Mouse (Mus musculus) small intestine, adult 2 months (tissue): ENCODE data around the gene Xpo5. TPM values are rescaled to one million over a fixed set of nuclear protein-coding genes. Genes with fewer than 3 reads are reported as not detected.

Source experiments
- H3K27ac ChIP-seq: fragments of 200-500 bp; 2 replicates; pipeline ENCODE4 v1.5.1; 2012; ENCODE audit warnings: low read depth, low read length, control low read depth, inconsistent platforms; ENCODE audit not compliant: insufficient read depth
- H3K27me3 ChIP-seq: fragments of 200-500 bp; 2 replicates; pipeline ENCODE4 v1.6.1; 2012; ENCODE audit warnings: mild to moderate bottlenecking, moderate library complexity, low read length, inconsistent platforms; ENCODE audit not compliant: control insufficient read depth, insufficient read depth
- H3K36me3 ChIP-seq: fragments of 200-500 bp; 2 replicates; pipeline ENCODE4 v1.6.1; 2012; ENCODE audit warnings: mild to moderate bottlenecking, low read length, control low read depth, inconsistent platforms; ENCODE audit not compliant: control insufficient read depth, insufficient read depth
- H3K4me1 ChIP-seq: fragments of 200-500 bp; 2 replicates; pipeline ENCODE4 v1.6.1; 2012; ENCODE audit warnings: low read length, inconsistent platforms, mixed read lengths; ENCODE audit not compliant: control insufficient read depth, insufficient read depth, insufficient read length
- H3K4me3 ChIP-seq: fragments of 200-500 bp; 2 replicates; pipeline ENCODE4 v1.5.1; 2012; ENCODE audit warnings: low read depth, mild to moderate bottlenecking, control low read depth, inconsistent platforms, low read length, moderate library complexity
- CTCF ChIP-seq: fragments of 200-500 bp; IDR thresholded peaks from 2 replicates; pipeline ENCODE4 v1.5.1; 2012; ENCODE audit warnings: low read depth, mild to moderate bottlenecking, control low read depth, inconsistent platforms, low read length, moderate library complexity, mixed read lengths; ENCODE audit not compliant: insufficient replicate concordance, insufficient read length; ENCODE audit errors: extremely low read depth
- POLR2A ChIP-seq: fragments of 200-500 bp; IDR thresholded peaks from 2 replicates; pipeline ENCODE4 v1.6.1; 2012; ENCODE audit warnings: low read depth, mild to moderate bottlenecking, control low read depth, inconsistent platforms, low read length, moderate library complexity
- WGBS: fragments of 180-500 bp; shearing (Covaris S2); methylation state at CpG from one replicate; pipeline ENCODE4 v1.1.7; 2018; 5-methylcytosine and 5-hydroxymethylcytosine counted together
- polyA plus RNA-seq: library from polyadenylated mRNA; depleted of rRNA; stranded (reverse); fragments of >200 nt; gene quantifications from 2 replicates; pipeline ENCODE4 v1.2.3, GENCODE M21; 2012

Gene Xpo5
- polyA plus RNA-seq, 1 experiment = 8.4 TPM

DNA sequence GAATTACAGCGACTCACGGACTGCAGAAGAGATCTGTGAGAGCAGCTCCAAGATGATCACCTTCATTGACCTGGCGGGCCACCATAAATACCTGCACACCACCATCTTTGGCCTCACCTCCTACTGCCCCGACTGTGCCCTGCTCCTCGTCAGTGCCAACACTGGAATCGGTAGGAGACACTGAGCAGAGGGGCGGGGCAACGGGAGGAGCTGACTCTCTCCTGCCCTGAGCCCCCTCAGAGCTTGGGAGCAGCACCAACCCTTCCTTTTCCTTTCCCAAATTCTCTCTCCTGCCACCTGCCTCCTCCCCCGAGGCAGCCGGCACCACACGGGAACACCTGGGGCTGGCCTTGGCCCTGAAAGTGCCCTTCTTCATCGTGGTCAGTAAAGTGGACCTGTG is 37.1 kb upstream of the Xpo5 start:
- TF ChIP-seq CTCF (no peak), POLR2A (no peak)
- peaks cover 59% of the 10 kb centered on the region for H3K36me3 ChIP-seq

DNA sequence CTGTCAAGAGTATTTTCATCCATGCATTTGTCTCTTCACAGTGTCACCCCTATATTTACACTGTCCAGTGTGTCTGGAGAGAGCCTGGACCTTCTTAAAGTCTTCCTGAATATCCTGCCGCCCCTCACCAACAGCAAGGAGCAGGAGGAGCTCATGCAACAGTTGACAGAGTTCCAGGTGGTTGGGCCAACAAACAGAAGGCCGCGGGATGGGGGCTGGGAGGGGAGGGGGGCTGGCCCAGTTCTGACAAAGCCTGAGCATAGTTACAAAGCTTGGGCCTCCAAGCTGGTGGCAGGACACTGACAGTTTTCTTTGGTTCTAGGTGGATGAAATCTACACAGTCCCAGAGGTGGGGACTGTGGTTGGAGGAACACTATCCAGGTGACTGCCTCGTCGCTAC is 36.3 kb upstream of the Xpo5 start:
- Histone ChIP-seq H3K27ac (no peak overlapping the region), H3K27me3 (no peaks in the 10 kb centered on the region), H3K4me1 (peaks cover 5% of the 10 kb centered on the region; the same call in 1 of the 2 replicates), H3K4me3 (no peak overlapping the region), H3K36me3 (peaks cover 63% of the 10 kb centered on the region)
- TF ChIP-seq POLR2A = no peak
- TF ChIP-seq CTCF = no peak
- 83% methylated on average over 5 of the region's 5 CpGs for WGBS

More for the DNA sequence above, 37.1 kb upstream of the Xpo5 start:
- peaks cover 5% of the 10 kb centered on the region; the same call in 1 of the 2 replicates for H3K4me1 ChIP-seq
- no peak overlapping the region for H3K4me3 ChIP-seq
- 82% methylated on average over 12 of the region's 12 CpGs for WGBS
- H3K27ac ChIP-seq = no peak overlapping the region
- H3K27me3 ChIP-seq = no peaks in the 10 kb centered on the region

DNA sequence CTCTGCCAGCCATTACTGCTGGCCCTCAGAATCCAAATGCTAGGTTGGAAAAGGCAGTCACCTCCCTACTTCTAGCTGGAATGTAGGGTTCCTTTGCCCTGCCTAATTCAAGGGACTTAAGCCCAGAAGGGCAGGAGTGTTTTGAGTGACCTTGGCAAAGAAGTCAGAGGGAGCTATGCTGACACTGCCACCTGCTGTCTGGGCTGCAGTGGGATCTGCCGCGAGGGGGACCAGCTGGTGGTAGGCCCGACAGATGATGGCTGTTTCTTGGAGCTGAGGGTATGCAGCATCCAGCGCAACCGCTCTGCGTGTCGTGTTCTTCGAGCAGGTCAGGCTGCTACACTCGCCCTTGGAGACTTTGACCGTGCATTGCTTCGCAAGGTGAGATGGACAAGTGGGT is 35.6 kb upstream of the Xpo5 start:
- Histone ChIP-seq H3K4me3 (no peak overlapping the region), H3K36me3 (peaks cover 63% of the 10 kb centered on the region), H3K4me1 (peaks cover 3% of the 10 kb centered on the region; the same call in 1 of the 2 replicates), H3K27ac (no peak overlapping the region), H3K27me3 (no peaks in the 10 kb centered on the region)
- 85% methylated on average over 11 of the region's 11 CpGs for WGBS
- no peak for TF ChIP-seq CTCF
- no peak for TF ChIP-seq POLR2A

DNA sequence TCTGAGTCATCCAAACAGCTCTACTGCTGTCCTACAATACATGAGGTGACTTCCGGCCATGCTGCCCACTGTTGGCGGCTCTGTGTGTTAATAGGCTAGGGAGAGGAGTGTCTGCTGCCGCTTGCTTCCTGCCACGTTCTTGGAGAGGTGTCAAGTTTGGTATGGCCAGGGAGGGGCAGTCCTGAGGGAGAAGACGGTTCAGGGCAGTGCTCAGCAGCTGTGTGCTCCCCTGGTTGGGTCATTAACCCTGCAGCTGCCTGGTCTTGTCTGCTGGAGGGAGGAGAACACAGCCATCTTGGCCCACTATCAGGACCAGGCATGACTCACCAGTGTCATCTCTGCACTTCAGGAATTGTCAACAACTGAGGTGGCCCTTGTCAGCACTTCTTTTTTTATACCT is 34.3 kb upstream of the Xpo5 start:
- Histone ChIP-seq H3K4me1 (peaks cover 1% of the 10 kb centered on the region; the same call in 1 of the 2 replicates), H3K36me3 (peaks cover 66% of the 10 kb centered on the region), H3K27ac (no peak overlapping the region), H3K4me3 (no peak overlapping the region), H3K27me3 (no peaks in the 10 kb centered on the region)
- TF ChIP-seq POLR2A (no peak), CTCF (no peak)
- WGBS = 40% methylated on average over 5 of the region's 5 CpGs

DNA sequence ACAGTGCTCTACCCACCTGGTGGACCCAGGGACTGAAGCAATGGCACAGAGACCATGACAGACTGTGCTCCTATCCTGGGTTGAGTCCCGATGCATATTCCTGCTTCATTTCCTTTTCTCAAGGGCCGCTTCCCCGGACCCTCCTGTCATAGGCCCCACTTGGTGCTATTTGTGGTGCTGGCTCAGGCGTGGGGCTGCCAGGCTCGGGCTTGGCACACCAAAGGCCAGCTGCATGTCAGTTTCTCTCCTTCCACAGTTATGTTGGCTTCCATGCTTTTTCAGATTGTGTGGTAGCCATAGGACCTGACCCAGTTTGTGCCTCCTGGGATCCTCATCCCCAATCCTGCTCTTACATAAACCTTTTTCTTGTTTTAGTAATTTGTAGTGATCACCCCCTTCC is 33.8 kb upstream of the Xpo5 start:
- Histone ChIP-seq H3K36me3 (peaks cover 66% of the 10 kb centered on the region), H3K4me1 (no peaks in the 10 kb centered on the region)

DNA sequence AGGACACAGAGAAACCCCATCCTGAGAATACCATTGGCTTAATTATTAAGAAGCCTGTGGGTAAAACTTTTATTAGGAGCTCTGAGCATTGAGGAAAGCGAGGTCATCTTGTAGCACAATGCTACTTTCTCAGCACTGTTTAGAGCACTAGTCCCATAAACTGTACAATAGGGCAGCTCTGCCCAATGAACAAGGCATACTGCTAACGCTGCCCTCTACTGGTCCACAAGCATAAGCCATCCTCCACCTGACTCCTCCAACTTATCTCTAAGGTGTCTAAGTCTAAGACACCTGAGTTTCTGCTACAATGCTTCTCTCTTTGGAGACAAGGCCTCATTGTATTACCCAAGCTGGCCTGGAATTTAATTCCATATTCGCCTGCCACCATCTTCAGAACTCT is 32.0 kb upstream of the Xpo5 start:
- Histone ChIP-seq H3K27ac (no peak overlapping the region), H3K4me3 (no peak overlapping the region), H3K27me3 (no peaks in the 10 kb centered on the region), H3K36me3 (peaks cover 51% of the 10 kb centered on the region), H3K4me1 (no peaks in the 10 kb centered on the region)
- WGBS = 70% methylated on average over 3 of the region's 3 CpGs
- TF ChIP-seq POLR2A = no peak
- TF ChIP-seq CTCF = peak; percentile 42; the same call in 1 of the 2 replicates

More for the DNA sequence above, 33.8 kb upstream of the Xpo5 start:
- no peaks in the 10 kb centered on the region for H3K27me3 ChIP-seq
- WGBS = 88% methylated on average over 5 of the region's 5 CpGs
- TF ChIP-seq CTCF = no peak
- no peak for TF ChIP-seq POLR2A
- H3K4me3 ChIP-seq = no peak overlapping the region
- no peak overlapping the region for H3K27ac ChIP-seq

DNA sequence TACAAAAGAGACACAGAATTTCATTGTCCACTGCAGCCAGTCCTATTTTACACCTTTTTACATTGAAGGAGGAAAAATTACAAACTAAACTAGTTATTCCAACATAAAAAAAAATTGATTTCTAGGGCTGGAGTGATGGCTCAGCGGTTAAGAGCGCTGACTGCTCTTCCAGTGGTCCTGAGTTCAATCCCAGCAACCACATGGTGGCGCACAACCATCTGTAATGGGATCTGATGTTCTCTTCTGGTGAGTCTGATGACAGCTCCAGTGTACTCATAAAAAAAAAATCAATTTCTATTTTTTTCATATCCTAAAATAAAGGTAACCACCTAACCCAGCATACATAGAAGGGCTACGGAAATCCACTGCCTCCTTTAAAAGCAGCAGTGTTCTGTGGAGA is 20.3 kb upstream of the Xpo5 start:
- Histone ChIP-seq H3K4me1 (no peaks in the 10 kb centered on the region), H3K36me3 (peaks cover 40% of the 10 kb centered on the region), H3K27ac (no peak overlapping the region), H3K27me3 (no peaks in the 10 kb centered on the region), H3K4me3 (no peak overlapping the region)
- 95% methylated on average over 4 of the region's 4 CpGs for WGBS
- TF ChIP-seq POLR2A = no peak
- TF ChIP-seq CTCF = no peak

DNA sequence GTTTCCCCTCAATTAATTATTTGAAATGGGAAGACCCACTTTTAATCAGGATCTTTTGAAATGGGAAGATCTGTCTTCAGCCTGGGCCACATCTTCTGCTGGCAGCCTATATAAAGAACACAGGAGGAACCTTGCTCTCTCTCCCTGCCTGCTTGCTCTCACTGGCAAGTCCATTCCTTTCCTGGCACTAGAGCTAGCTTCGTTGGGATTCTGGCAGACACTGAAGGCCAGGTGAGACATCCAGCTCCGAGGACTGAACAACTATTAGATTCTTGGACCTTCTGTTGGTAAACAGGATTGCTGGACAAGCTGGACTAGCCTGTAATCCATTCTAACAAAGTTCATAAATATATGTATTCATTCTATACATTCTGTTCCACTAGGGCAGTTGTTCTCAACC is 13.8 kb upstream of the Xpo5 start:
- Histone ChIP-seq H3K27me3 (no peaks in the 10 kb centered on the region), H3K36me3 (peaks cover 40% of the 10 kb centered on the region), H3K27ac (no peak overlapping the region), H3K4me1 (no peaks in the 10 kb centered on the region), H3K4me3 (no peak overlapping the region)
- WGBS = 82% methylated on average over 2 of the region's 2 CpGs
- TF ChIP-seq CTCF (no peak), POLR2A (no peak)
